Mouse (Mus musculus) lung, adult 2 months (tissue): Measurements from ENCODE around the gene Ankle1.

Source experiments
- CTCF ChIP-seq: fragments of 200-500 bp; IDR thresholded peaks from 2 replicates; pipeline ENCODE4 v1.5.1; 2011; ENCODE audit warnings: mild to moderate bottlenecking, low read length, control low read depth; ENCODE audit not compliant: insufficient read depth
- POLR2A ChIP-seq: fragments of 200-500 bp; IDR thresholded peaks from 2 replicates; pipeline ENCODE4 v1.6.1; 2011; ENCODE audit warnings: low read depth, mild to moderate bottlenecking, control low read depth, low read length, borderline replicate concordance; ENCODE audit errors: extremely low read depth

DNA sequence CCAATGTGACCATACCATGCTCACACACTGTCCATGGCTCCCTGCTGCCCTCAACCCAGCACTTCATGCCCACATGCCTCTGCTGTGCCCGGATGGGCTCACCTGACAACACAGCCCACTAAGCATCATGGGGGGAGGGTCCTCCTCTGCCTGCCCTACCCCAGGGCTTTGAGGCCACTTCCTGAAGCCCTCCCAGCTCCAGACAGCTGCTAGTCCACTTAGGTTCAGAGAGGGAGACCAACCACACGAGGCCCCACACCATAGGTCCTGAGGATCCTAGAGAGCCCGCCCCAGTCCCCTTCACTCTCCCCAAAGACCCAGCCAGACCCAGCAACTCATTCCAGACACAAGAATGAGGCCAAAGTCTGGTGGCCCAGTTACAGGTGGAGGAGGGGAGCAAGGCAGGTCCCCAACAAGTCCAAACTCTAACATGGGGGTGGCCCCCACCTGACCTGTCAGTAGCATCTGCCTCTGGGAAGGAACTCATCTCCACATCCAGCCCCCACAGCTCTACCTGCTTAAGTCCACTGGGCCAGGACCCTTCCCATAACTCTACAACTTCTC, 26.2 kb upstream of the Ankle1 start:
- no peak for TF ChIP-seq POLR2A
- no peak for TF ChIP-seq CTCF
